Mouse (Mus musculus): Measurements from ENCODE around the gene Kcnk5. TPM values are rescaled to one million over a fixed set of nuclear protein-coding genes. Genes with fewer than 3 reads are reported as not detected.
A peak's percentile ranks its signal among the peaks of the same experiment; 100 is the strongest.

Kcnk5 gene
- polyA plus RNA-seq, 1 experiment from 2014 or later = 8.9 TPM

- WGBS = 53% methylated on average over 10 of the region's 10 CpGs
- H3K36me3 ChIP-seq = no peaks in the 10 kb centered on the region
- H3K4me1 ChIP-seq = peaks cover 34% of the 10 kb centered on the region
- no peaks in the 10 kb centered on the region for H3K9me3 ChIP-seq (replicated peaks)
- no peak overlapping the region for H3K27ac ChIP-seq
- H3K27me3 ChIP-seq (ENCODE audit: low read depth, poor library complexity, severe bottlenecking) = no peaks in the 10 kb centered on the region
- H3K4me3 ChIP-seq = no peak overlapping the region
- DNase-seq (ENCODE audit: low spot score) = no peak
Observed at GRCm38 (mm10) chr14:20155718-20156117, 25.9 kb downstream of the Kcnk5 start.

- H3K27me3 ChIP-seq (ENCODE audit: low read depth, poor library complexity, severe bottlenecking) = no peaks in the 10 kb centered on the region
- H3K4me3 ChIP-seq = no peak overlapping the region
- no peak for DNase-seq (ENCODE audit: low spot score)
- no peaks in the 10 kb centered on the region for H3K9me3 ChIP-seq (replicated peaks)
- H3K4me1 ChIP-seq = peaks cover 34% of the 10 kb centered on the region
- no peaks in the 10 kb centered on the region for H3K36me3 ChIP-seq
- 90% methylated on average over 4 of the region's 4 CpGs for WGBS
- H3K27ac ChIP-seq = no peak overlapping the region
Observed at GRCm38 (mm10) chr14:20154937-20155336, 26.7 kb downstream of the Kcnk5 start.

- no peak for DNase-seq (ENCODE audit: low spot score)
Observed at GRCm38 (mm10) chr14:20154245-20154644, 27.4 kb downstream of the Kcnk5 start.

GRCm38 (mm10) chr14:20149127-20150080, 32.2 kb downstream of the Kcnk5 start:
- H3K27ac ChIP-seq = 0 out of 2 replicates have a peak overlapping the region, but pooled peaks have one; percentile 11
- no peaks in the 10 kb centered on the region for H3K27me3 ChIP-seq (ENCODE audit: low read depth, poor library complexity, severe bottlenecking)
- no peak for DNase-seq (ENCODE audit: low spot score)
- 90% methylated on average over 22 of the region's 22 CpGs for WGBS
- peaks cover 17% of the 10 kb centered on the region for H3K4me1 ChIP-seq
- no peak overlapping the region for H3K4me3 ChIP-seq
- H3K9me3 ChIP-seq (replicated peaks) = no peaks in the 10 kb centered on the region
- H3K36me3 ChIP-seq = peaks cover 19% of the 10 kb centered on the region

More at GRCm38 (mm10) chr14:20154245-20154644, 27.4 kb downstream of the Kcnk5 start:
- H3K9me3 ChIP-seq (replicated peaks) = no peaks in the 10 kb centered on the region
- H3K27me3 ChIP-seq (ENCODE audit: low read depth, poor library complexity, severe bottlenecking) = no peaks in the 10 kb centered on the region
- no peak overlapping the region for H3K4me3 ChIP-seq
- 0 out of 2 replicates have a peak overlapping the region, but pooled peaks have one; percentile 5 for H3K27ac ChIP-seq
- 42% methylated on average over 7 of the region's 7 CpGs for WGBS
- peaks cover 33% of the 10 kb centered on the region for H3K4me1 ChIP-seq
- H3K36me3 ChIP-seq = no peaks in the 10 kb centered on the region

- DNase-seq (ENCODE audit: low spot score) = no peak
- no peaks in the 10 kb centered on the region for H3K9me3 ChIP-seq (replicated peaks)
- peaks cover 24% of the 10 kb centered on the region for H3K36me3 ChIP-seq
- 93% methylated on average over 11 of the region's 11 CpGs for WGBS
- H3K4me3 ChIP-seq = no peak overlapping the region
- no peaks in the 10 kb centered on the region for H3K27me3 ChIP-seq (ENCODE audit: low read depth, poor library complexity, severe bottlenecking)
- peaks cover 21% of the 10 kb centered on the region for H3K4me1 ChIP-seq
- no peak overlapping the region for H3K27ac ChIP-seq
Observed at GRCm38 (mm10) chr14:20148514-20148913, 33.1 kb downstream of the Kcnk5 start.

- Histone ChIP-seq H3K36me3 (peaks cover 24% of the 10 kb centered on the region), H3K9me3 (replicated peaks) (no peaks in the 10 kb centered on the region), H3K4me1 (peaks cover 23% of the 10 kb centered on the region), H3K27me3 (ENCODE audit: low read depth, poor library complexity, severe bottlenecking) (no peaks in the 10 kb centered on the region), H3K27ac (no peak overlapping the region), H3K4me3 (no peak overlapping the region)
- WGBS = 98% methylated on average over 7 of the region's 7 CpGs
- no peak for DNase-seq (ENCODE audit: low spot score)
Observed at GRCm38 (mm10) chr14:20147854-20148253, 33.8 kb downstream of the Kcnk5 start.

GRCm38 (mm10) chr14:20144093-20144492, 37.5 kb downstream of the Kcnk5 start:
- no peak overlapping the region for H3K4me3 ChIP-seq
- H3K27ac ChIP-seq = peak overlapping the region; percentile 67
- peaks cover 48% of the 10 kb centered on the region for H3K36me3 ChIP-seq
- H3K27me3 ChIP-seq (ENCODE audit: low read depth, poor library complexity, severe bottlenecking) = no peaks in the 10 kb centered on the region
- 69% methylated on average over 4 of the region's 4 CpGs for WGBS
- no peak for DNase-seq (ENCODE audit: low spot score)
- no peaks in the 10 kb centered on the region for H3K9me3 ChIP-seq (replicated peaks)
- peaks cover 23% of the 10 kb centered on the region for H3K4me1 ChIP-seq

- DNase-seq (ENCODE audit: low spot score) = no peak
- WGBS = 88% methylated on average over 16 of the region's 16 CpGs
- Histone ChIP-seq H3K27ac (no peak within 1 kb of the TSS), H3K4me1 (peaks cover 22% of the 10 kb centered on the region), H3K27me3 (ENCODE audit: low read depth, poor library complexity, severe bottlenecking) (no peaks in the 10 kb centered on the region), H3K36me3 (peaks cover 24% of the 10 kb centered on the region), H3K9me3 (replicated peaks) (no peaks in the 10 kb centered on the region), H3K4me3 (no peak within 1 kb of the TSS)
Observed at GRCm38 (mm10) chr14:20138484-20139355, 42.9 kb downstream of the Kcnk5 start, which contains the start of gene Saysd1. Saysd1 (minus strand) TSS chr14:20138534.

GRCm38 (mm10) chr14:20134965-20135671, 46.5 kb downstream of the Kcnk5 start:
- Histone ChIP-seq H3K27ac (no peak overlapping the region), H3K9me3 (replicated peaks) (no peaks in the 10 kb centered on the region), H3K27me3 (ENCODE audit: low read depth, poor library complexity, severe bottlenecking) (no peaks in the 10 kb centered on the region), H3K4me3 (no peak overlapping the region), H3K4me1 (peaks cover 17% of the 10 kb centered on the region), H3K36me3 (no peaks in the 10 kb centered on the region)
- 86% methylated on average over 10 of the region's 10 CpGs for WGBS
- no peak for DNase-seq (ENCODE audit: low spot score)

GRCm38 (mm10) chr14:20128162-20128561, 53.4 kb downstream of the Kcnk5 start:
- DNase-seq (ENCODE audit: low spot score) = no peak
- H3K27me3 ChIP-seq (ENCODE audit: low read depth, poor library complexity, severe bottlenecking) = no peaks in the 10 kb centered on the region
- no peaks in the 10 kb centered on the region for H3K36me3 ChIP-seq
- H3K4me3 ChIP-seq = no peak overlapping the region
- no peak overlapping the region for H3K27ac ChIP-seq
- WGBS = 79% methylated on average over 6 of the region's 6 CpGs
- no peaks in the 10 kb centered on the region for H3K9me3 ChIP-seq (replicated peaks)
- H3K4me1 ChIP-seq = no peaks in the 10 kb centered on the region

GRCm38 (mm10) chr14:20127406-20128087, 54.1 kb downstream of the Kcnk5 start:
- WGBS = 84% methylated on average over 15 of the region's 15 CpGs
- no peaks in the 10 kb centered on the region for H3K4me1 ChIP-seq
- no peak for DNase-seq (ENCODE audit: low spot score)

GRCm38 (mm10) chr14:20120868-20121267, 60.7 kb downstream of the Kcnk5 start:
- peaks cover 25% of the 10 kb centered on the region for H3K4me1 ChIP-seq
- no peaks in the 10 kb centered on the region for H3K9me3 ChIP-seq (replicated peaks)
- 52% methylated on average over 5 of the region's 5 CpGs for WGBS
- no peak for DNase-seq (ENCODE audit: low spot score)
- H3K4me3 ChIP-seq = no peak overlapping the region
- H3K27me3 ChIP-seq (ENCODE audit: low read depth, poor library complexity, severe bottlenecking) = no peaks in the 10 kb centered on the region
- H3K27ac ChIP-seq = peak overlapping the region; percentile 51; the same call in 1 of the 2 replicates
- no peaks in the 10 kb centered on the region for H3K36me3 ChIP-seq

More at GRCm38 (mm10) chr14:20127406-20128087, 54.1 kb downstream of the Kcnk5 start:
- H3K4me3 ChIP-seq = no peak overlapping the region
- H3K36me3 ChIP-seq = no peaks in the 10 kb centered on the region
- no peak overlapping the region for H3K27ac ChIP-seq
- H3K27me3 ChIP-seq (ENCODE audit: low read depth, poor library complexity, severe bottlenecking) = no peaks in the 10 kb centered on the region
- H3K9me3 ChIP-seq (replicated peaks) = no peaks in the 10 kb centered on the region

Measured in limb, embryonic 10.5 days (tissue).